Mouse (Mus musculus) neural tube, embryonic 14.5 days (tissue): ENCODE measurements around the gene Dram1. TPM values are rescaled to one million over a fixed set of nuclear protein-coding genes. Genes with fewer than 3 reads are reported as not detected.
A peak's percentile ranks its signal among the peaks of the same experiment; 100 is the strongest.
"Not testable (repeated sequence)": the region's sequence is repeated elsewhere in the genome, so short reads cannot be mapped to it uniquely, and the experiment has no call there.

Source experiments
- ATAC-seq: fragments of 200-750 bp; cut with Nextera tagmentation; 2 replicates; pipeline ENCODE4 v1.8.0; 2017; ENCODE audit warnings: low read depth, mild to moderate bottlenecking, moderate TSS enrichment, moderate library complexity
- H3K27ac ChIP-seq: fragments of 300-500 bp; sonication (generic); 2 replicates; pipeline ENCODE4 v1.5.1; 2014; ENCODE audit warnings: low read depth, mild to moderate bottlenecking, control low read depth, low read length, moderate library complexity, mixed read lengths
- H3K27me3 ChIP-seq: fragments of 300-500 bp; sonication (generic); 2 replicates; pipeline ENCODE4 v1.6.1; 2014; ENCODE audit warnings: low read length; ENCODE audit not compliant: control insufficient read depth, insufficient read depth
- H3K36me3 ChIP-seq: fragments of 300-500 bp; sonication (generic); 2 replicates; pipeline ENCODE4 v1.6.1; 2014; ENCODE audit warnings: low read length, mixed read lengths; ENCODE audit not compliant: control insufficient read depth, insufficient read depth
- H3K4me1 ChIP-seq: fragments of 300-500 bp; sonication (generic); 2 replicates; pipeline ENCODE4 v1.6.1; 2014; ENCODE audit warnings: low read length; ENCODE audit not compliant: control insufficient read depth, insufficient read depth
- H3K4me2 ChIP-seq: fragments of 300-500 bp; sonication (generic); 2 replicates; pipeline ENCODE4 v1.6.1; 2014; ENCODE audit warnings: mild to moderate bottlenecking, low read depth, low read length, control low read depth
- H3K4me3 ChIP-seq: fragments of 300-500 bp; sonication (generic); 2 replicates; pipeline ENCODE4 v1.5.1; 2014; ENCODE audit warnings: low read depth, low read length, control low read depth, mixed read lengths
- H3K9ac ChIP-seq: fragments of 300-500 bp; sonication (generic); replicated peaks from 2 replicates; pipeline ENCODE4 v1.6.1; 2014; ENCODE audit warnings: low read depth, mild to moderate bottlenecking, control low read depth, low read length, mixed read lengths
- H3K9me3 ChIP-seq: fragments of 300-500 bp; sonication (generic); 2 replicates; pipeline ENCODE4 v1.6.1; 2016; ENCODE audit warnings: low read length; ENCODE audit not compliant: control insufficient read depth
- WGBS: fragments of 180-500 bp; shearing (Covaris S2); extraction: QIAGEN DNeasy Blood & Tissue Kit; methylation state at CpG from one replicate; pipeline ENCODE4 v1.1.7; 2014; 5-methylcytosine and 5-hydroxymethylcytosine counted together
- polyA plus RNA-seq: library from polyadenylated mRNA; unstranded; fragments of >200 nt; fragmentation: Nextera tagmentation; extraction: Ambion mirVana; gene quantifications from 2 replicates; pipeline ENCODE4 v1.2.1, GENCODE M21; 2014

The Dram1 gene
- polyA plus RNA-seq, 1 experiment from 2014 or later = 0.35 TPM

- Histone ChIP-seq H3K27me3 (no peaks in the 10 kb centered on the region), H3K4me2 (peak overlapping the region; percentile 79), H3K9ac (peak overlapping the region; percentile 75; the same call in 1 of the 2 replicates), H3K36me3 (no peaks in the 10 kb centered on the region), H3K9me3 (no peaks in the 10 kb centered on the region), H3K4me3 (peak overlapping the region; percentile 69), H3K4me1 (peaks cover 17% of the 10 kb centered on the region; the same call in 1 of the 2 replicates), H3K27ac (no peak overlapping the region)
- no peak for ATAC-seq
- WGBS = 56% methylated on average over 14 of the region's 14 CpGs
Observed at GRCm38 (mm10) chr10:88380430-88381060, 1.7 kb upstream of the Dram1 start.

DNA sequence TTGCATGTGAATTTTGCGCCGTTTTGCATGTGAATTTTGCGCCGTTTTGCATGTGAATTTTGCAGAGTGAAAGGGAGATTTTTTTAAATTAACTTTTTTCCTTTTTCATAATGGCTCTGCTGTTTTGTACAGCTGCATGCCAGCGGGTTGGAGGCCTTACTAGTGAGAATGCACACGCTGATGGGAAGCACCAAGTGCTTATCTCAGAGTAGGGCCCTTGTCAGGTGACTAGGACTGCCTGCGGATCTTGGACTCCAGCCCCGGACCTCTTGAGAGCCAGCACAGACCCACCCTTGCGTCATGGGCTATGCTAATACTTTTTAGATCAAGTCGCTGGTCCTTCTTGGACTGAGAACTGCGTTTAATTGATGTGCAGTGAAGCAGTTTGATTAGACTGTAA is 1.1 kb upstream of the Dram1 start:
- peak; percentile 52; the same call in 1 of the 2 replicates for ATAC-seq
- Histone ChIP-seq H3K4me2 (peak overlapping the region; percentile 79), H3K9me3 (no peaks in the 10 kb centered on the region), H3K36me3 (no peaks in the 10 kb centered on the region), H3K27ac (0 out of 2 replicates have a peak overlapping the region, but pooled peaks have one; percentile 79), H3K9ac (peak overlapping the region; percentile 75; the same call in 1 of the 2 replicates), H3K4me3 (peak overlapping the region; percentile 69), H3K4me1 (peaks cover 17% of the 10 kb centered on the region; the same call in 1 of the 2 replicates), H3K27me3 (no peaks in the 10 kb centered on the region)
- WGBS = under 1% methylated on average over 11 of the region's 11 CpGs

GRCm38 (mm10) chr10:88377666-88378065 is 1.2 kb downstream of the Dram1 start:
- no peak overlapping the region for H3K4me3 ChIP-seq
- no peak overlapping the region for H3K27ac ChIP-seq
- no peak overlapping the region for H3K9ac ChIP-seq
- H3K36me3 ChIP-seq = no peaks in the 10 kb centered on the region
- H3K9me3 ChIP-seq = no peaks in the 10 kb centered on the region
- peaks cover 17% of the 10 kb centered on the region; the same call in 1 of the 2 replicates for H3K4me1 ChIP-seq
- H3K27me3 ChIP-seq = no peaks in the 10 kb centered on the region
- H3K4me2 ChIP-seq = no peak overlapping the region
- WGBS = 85% methylated on average over 4 of the region's 4 CpGs
- no peak for ATAC-seq

GRCm38 (mm10) chr10:88376770-88377169 is 2.1 kb downstream of the Dram1 start:
- Histone ChIP-seq H3K36me3 (no peaks in the 10 kb centered on the region), H3K4me3 (no peak overlapping the region), H3K4me1 (peaks cover 17% of the 10 kb centered on the region; the same call in 1 of the 2 replicates), H3K9ac (no peak overlapping the region), H3K27me3 (no peaks in the 10 kb centered on the region), H3K27ac (no peak overlapping the region), H3K4me2 (no peak overlapping the region), H3K9me3 (no peaks in the 10 kb centered on the region)
- ATAC-seq = no peak
- WGBS = 7% methylated on average over 11 of the region's 11 CpGs

DNA sequence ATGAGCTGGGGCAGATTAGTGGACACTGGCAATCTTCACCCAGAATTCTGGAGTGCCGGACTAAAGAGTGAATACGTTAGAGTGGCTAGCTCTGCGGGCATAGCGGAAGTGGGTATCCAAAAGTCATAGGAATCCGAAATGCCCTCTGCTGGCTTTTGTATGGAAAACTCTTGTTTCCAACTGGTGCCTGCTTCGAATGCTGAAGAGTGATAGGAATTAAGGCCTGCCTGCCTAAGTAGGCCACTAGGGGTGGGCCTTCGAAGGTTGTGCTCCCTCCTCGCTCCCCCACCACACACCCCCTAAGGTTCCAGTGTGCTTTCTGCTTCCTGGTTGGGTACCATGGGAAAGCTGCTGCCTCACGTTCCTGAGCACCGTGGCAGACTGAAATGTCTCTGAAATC is 3.9 kb downstream of the Dram1 start:
- no peak for ATAC-seq
- 38% methylated on average over 10 of the region's 10 CpGs for WGBS
- H3K9me3 ChIP-seq = no peaks in the 10 kb centered on the region

GRCm38 (mm10) chr10:88372945-88373344 is 5.9 kb downstream of the Dram1 start:
- ATAC-seq, H3K36me3 ChIP-seq, H3K27me3 ChIP-seq, H3K4me3 ChIP-seq, H3K9me3 ChIP-seq, H3K4me2 ChIP-seq, H3K27ac ChIP-seq, H3K9ac ChIP-seq, H3K4me1 ChIP-seq: not testable (repeated sequence)
- WGBS = 88% methylated on average over 2 of the region's 2 CpGs

More for the DNA sequence above, 3.9 kb downstream of the Dram1 start:
- Histone ChIP-seq H3K4me3 (no peak overlapping the region), H3K4me2 (no peak overlapping the region), H3K9ac (no peak overlapping the region), H3K36me3 (no peaks in the 10 kb centered on the region), H3K27me3 (no peaks in the 10 kb centered on the region), H3K4me1 (peaks cover under 1% of the 10 kb centered on the region; the same call in 1 of the 2 replicates), H3K27ac (no peak overlapping the region)

DNA sequence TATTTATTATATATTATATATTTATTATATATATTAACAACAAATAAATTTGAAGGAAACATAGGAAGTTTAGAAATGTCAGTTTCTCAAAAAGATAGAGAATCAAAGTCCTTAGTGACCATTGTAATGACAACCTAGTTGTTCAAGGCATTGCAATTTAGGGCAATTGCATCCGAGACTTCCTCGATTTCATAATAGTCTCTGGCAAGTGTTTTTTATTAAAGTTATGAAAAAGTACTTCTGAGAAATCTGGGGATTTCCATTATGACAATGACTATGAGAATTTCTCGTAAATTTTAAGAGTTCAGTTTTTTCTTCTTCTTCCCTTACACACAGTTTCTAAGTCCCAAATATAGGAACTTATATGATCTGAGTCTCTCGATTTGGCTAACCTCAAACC is 6.4 kb downstream of the Dram1 start:
- no peak overlapping the region for H3K27ac ChIP-seq
- H3K27me3 ChIP-seq = no peaks in the 10 kb centered on the region
- no peak overlapping the region for H3K4me3 ChIP-seq
- no peak overlapping the region for H3K4me2 ChIP-seq
- no peaks in the 10 kb centered on the region for H3K9me3 ChIP-seq
- 96% methylated on average over 4 of the region's 4 CpGs for WGBS
- H3K4me1 ChIP-seq = no peaks in the 10 kb centered on the region
- ATAC-seq = no peak
- H3K9ac ChIP-seq = no peak overlapping the region
- H3K36me3 ChIP-seq = no peaks in the 10 kb centered on the region

- Histone ChIP-seq H3K9ac (no peak overlapping the region), H3K27me3 (no peaks in the 10 kb centered on the region)
Observed at GRCm38 (mm10) chr10:88371793-88372192, 7.1 kb downstream of the Dram1 start.

GRCm38 (mm10) chr10:88369233-88369632 is 9.6 kb downstream of the Dram1 start:
- no peaks in the 10 kb centered on the region for H3K9me3 ChIP-seq
- no peak for ATAC-seq
- no peaks in the 10 kb centered on the region for H3K36me3 ChIP-seq
- no peak overlapping the region for H3K27ac ChIP-seq
- H3K9ac ChIP-seq = no peak overlapping the region
- WGBS = 64% methylated on average over 4 of the region's 4 CpGs
- no peak overlapping the region for H3K4me2 ChIP-seq
- H3K27me3 ChIP-seq = no peaks in the 10 kb centered on the region
- H3K4me1 ChIP-seq = no peaks in the 10 kb centered on the region
- no peak overlapping the region for H3K4me3 ChIP-seq

More at GRCm38 (mm10) chr10:88371793-88372192, 7.1 kb downstream of the Dram1 start:
- Histone ChIP-seq H3K4me2 (no peak overlapping the region), H3K27ac (no peak overlapping the region), H3K4me3 (no peak overlapping the region), H3K4me1 (no peaks in the 10 kb centered on the region), H3K9me3 (no peaks in the 10 kb centered on the region), H3K36me3 (no peaks in the 10 kb centered on the region)
- WGBS = 5% methylated on average over 2 of the region's 2 CpGs
- no peak for ATAC-seq
